Mouse (Mus musculus) kidney, adult 18-20 months (tissue): ENCODE data around the gene Gm17727.
"Not testable (repeated sequence)": the region's sequence is repeated elsewhere in the genome, so short reads cannot be mapped to it uniquely, and the experiment has no call there.

Experiments
- DNase-seq: peaks from one replicate; pipeline ENCODE4 v3.0.0; 2021

Gene Gm17727

GRCm38 (mm10) chr9:35778009-35778408 lies at the start of gene Gm17727:
Gene Gm17727, minus strand, starts transcription at chr9:35778109.
- no peak for DNase-seq

- not testable (repeated sequence) for DNase-seq
Observed at GRCm38 (mm10) chr9:35817881-35818280, 40.0 kb upstream of the Gm17727 start.

GRCm38 (mm10) chr9:35798146-35798545 lies 20.2 kb upstream of the Gm17727 start:
- no peak for DNase-seq

- DNase-seq, result no peak
Observed at GRCm38 (mm10) chr9:35790001-35790400, 12.1 kb upstream of the Gm17727 start, which contains the start of the genes Gm27235 and D730048I06Rik. Gene Gm27235, minus strand, starts transcription at chr9:35790101. Gene D730048I06Rik, minus strand, starts transcription at chr9:35790112.

- DNase-seq, result no peak
Observed at GRCm38 (mm10) chr9:35756843-35757242, 21.1 kb downstream of the Gm17727 start.

- DNase-seq, result no peak
Observed at GRCm38 (mm10) chr9:35740749-35741148, 37.2 kb downstream of the Gm17727 start, which contains the start of gene Gm17677. Gene Gm17677, plus strand, starts transcription at chr9:35741049.
